Mouse (Mus musculus): ENCODE results near the gene Spryd4. TPM values are rescaled to one million over a fixed set of nuclear protein-coding genes. Genes with fewer than 3 reads are reported as not detected.
"Not testable (repeated sequence)": the region's sequence is repeated elsewhere in the genome, so short reads cannot be mapped to it uniquely, and the experiment has no call there.

Gene Spryd4
- polyA plus RNA-seq, 1 experiment from 2014 or later = 41.4 TPM

- no peaks in the 10 kb centered on the region for H3K9me3 ChIP-seq (replicated peaks; ENCODE audit: control insufficient read depth, low read length)
Measured at GRCm38 (mm10) chr10:128208326-128208725, 3.3 kb downstream of the Spryd4 start.

GRCm38 (mm10) chr10:128204941-128205340, 6.7 kb downstream of the Spryd4 start:
- Histone ChIP-seq H3K4me1 (ENCODE audit: control insufficient read depth, insufficient read depth, low read length) (no peaks in the 10 kb centered on the region), H3K27ac (ENCODE audit: low read depth, low read length) (no peak overlapping the region), H3K27me3 (ENCODE audit: control insufficient read depth, insufficient read depth, low read length) (no peaks in the 10 kb centered on the region), H3K9ac (ENCODE audit: low read depth, low read length) (no peak overlapping the region), H3K36me3 (ENCODE audit: control insufficient read depth, insufficient read depth, low read length) (no peaks in the 10 kb centered on the region), H3K9me3 (replicated peaks; ENCODE audit: control insufficient read depth, low read length) (no peaks in the 10 kb centered on the region), H3K4me2 (no peak overlapping the region), H3K4me3 (ENCODE audit: low read depth, low read length) (no peak overlapping the region)
- WGBS (ENCODE audit: insufficient replicate concordance) = 81% methylated on average over 15 of the region's 15 CpGs
- ATAC-seq (replicated peaks; ENCODE audit: insufficient number of reproducible peaks, low FRiP score, low TSS enrichment) = no peak

More at GRCm38 (mm10) chr10:128208326-128208725, 3.3 kb downstream of the Spryd4 start:
- H3K4me3 ChIP-seq (ENCODE audit: low read depth, low read length) = no peak overlapping the region
- no peak overlapping the region for H3K27ac ChIP-seq (ENCODE audit: low read depth, low read length)
- ATAC-seq (replicated peaks; ENCODE audit: insufficient number of reproducible peaks, low FRiP score, low TSS enrichment) = no peak
- no peak overlapping the region for H3K9ac ChIP-seq (ENCODE audit: low read depth, low read length)
- no peaks in the 10 kb centered on the region for H3K36me3 ChIP-seq (ENCODE audit: control insufficient read depth, insufficient read depth, low read length)
- no peak overlapping the region for H3K4me2 ChIP-seq
- WGBS (ENCODE audit: insufficient replicate concordance) = 90% methylated on average over 10 of the region's 10 CpGs
- peaks cover 1% of the 10 kb centered on the region; the same call in 1 of the 2 replicates for H3K27me3 ChIP-seq (ENCODE audit: control insufficient read depth, insufficient read depth, low read length)
- peaks cover 9% of the 10 kb centered on the region; the same call in 1 of the 2 replicates for H3K4me1 ChIP-seq (ENCODE audit: control insufficient read depth, insufficient read depth, low read length)

GRCm38 (mm10) chr10:128201856-128202255, 9.8 kb downstream of the Spryd4 start:
- Histone ChIP-seq H3K4me3 (ENCODE audit: low read depth, low read length) (no peak overlapping the region), H3K4me2 (no peak overlapping the region), H3K27ac (ENCODE audit: low read depth, low read length) (no peak overlapping the region), H3K4me1 (ENCODE audit: control insufficient read depth, insufficient read depth, low read length) (no peaks in the 10 kb centered on the region), H3K9ac (ENCODE audit: low read depth, low read length) (no peak overlapping the region), H3K36me3 (ENCODE audit: control insufficient read depth, insufficient read depth, low read length) (no peaks in the 10 kb centered on the region), H3K9me3 (replicated peaks; ENCODE audit: control insufficient read depth, low read length) (no peaks in the 10 kb centered on the region), H3K27me3 (ENCODE audit: control insufficient read depth, insufficient read depth, low read length) (0 out of 2 replicates have a peak, but pooled peaks cover 4% of the 10 kb centered on the region)
- no peak for ATAC-seq (replicated peaks; ENCODE audit: insufficient number of reproducible peaks, low FRiP score, low TSS enrichment)
- 69% methylated on average over 6 of the region's 6 CpGs for WGBS (ENCODE audit: insufficient replicate concordance)

GRCm38 (mm10) chr10:128194551-128195461, 16.8 kb downstream of the Spryd4 start:
- H3K9ac ChIP-seq (ENCODE audit: low read depth, low read length) = peak overlapping the region; percentile 44
- peaks cover 20% of the 10 kb centered on the region for H3K27me3 ChIP-seq (ENCODE audit: control insufficient read depth, insufficient read depth, low read length)
- peak overlapping the region; percentile 52 for H3K4me3 ChIP-seq (ENCODE audit: low read depth, low read length)
- H3K4me1 ChIP-seq (ENCODE audit: control insufficient read depth, insufficient read depth, low read length) = peaks cover 4% of the 10 kb centered on the region; the same call in 1 of the 2 replicates
- peak; percentile 87 for ATAC-seq (replicated peaks; ENCODE audit: insufficient number of reproducible peaks, low FRiP score, low TSS enrichment)
- no peaks in the 10 kb centered on the region for H3K36me3 ChIP-seq (ENCODE audit: control insufficient read depth, insufficient read depth, low read length)
- under 1% methylated on average over 62 of the region's 79 CpGs for WGBS (ENCODE audit: insufficient replicate concordance)
- no peak overlapping the region for H3K27ac ChIP-seq (ENCODE audit: low read depth, low read length)
- H3K4me2 ChIP-seq = peak overlapping the region; percentile 98
- H3K9me3 ChIP-seq (replicated peaks; ENCODE audit: control insufficient read depth, low read length) = no peaks in the 10 kb centered on the region

GRCm38 (mm10) chr10:128194024-128194550, 17.5 kb downstream of the Spryd4 start, which contains the start of gene Gls2:
Gene Gls2 (plus strand): TSS chr10:128194457.
- Histone ChIP-seq H3K9ac (ENCODE audit: low read depth, low read length) (peak within 1 kb of the TSS; percentile 70), H3K4me2 (peak within 1 kb of the TSS; percentile 98), H3K9me3 (replicated peaks; ENCODE audit: control insufficient read depth, low read length) (no peaks in the 10 kb centered on the region), H3K36me3 (ENCODE audit: control insufficient read depth, insufficient read depth, low read length) (no peaks in the 10 kb centered on the region), H3K4me1 (ENCODE audit: control insufficient read depth, insufficient read depth, low read length) (peaks cover 4% of the 10 kb centered on the region; the same call in 1 of the 2 replicates), H3K4me3 (ENCODE audit: low read depth, low read length) (peak within 1 kb of the TSS; percentile 52), H3K27ac (ENCODE audit: low read depth, low read length) (0 out of 2 replicates have a peak within 1 kb of the TSS, but pooled peaks have one; percentile 41), H3K27me3 (ENCODE audit: control insufficient read depth, insufficient read depth, low read length) (peaks cover 17% of the 10 kb centered on the region)
- ATAC-seq (replicated peaks; ENCODE audit: insufficient number of reproducible peaks, low FRiP score, low TSS enrichment) = peak; percentile 94
- under 1% methylated on average over 46 of the region's 46 CpGs for WGBS (ENCODE audit: insufficient replicate concordance)

- peaks cover 4% of the 10 kb centered on the region; the same call in 1 of the 2 replicates for H3K4me1 ChIP-seq (ENCODE audit: control insufficient read depth, insufficient read depth, low read length)
- H3K9me3 ChIP-seq (replicated peaks; ENCODE audit: control insufficient read depth, low read length) = no peaks in the 10 kb centered on the region
- no peak overlapping the region for H3K9ac ChIP-seq (ENCODE audit: low read depth, low read length)
- H3K4me3 ChIP-seq (ENCODE audit: low read depth, low read length) = no peak overlapping the region
- no peak overlapping the region for H3K4me2 ChIP-seq
- peaks cover 17% of the 10 kb centered on the region for H3K27me3 ChIP-seq (ENCODE audit: control insufficient read depth, insufficient read depth, low read length)
- no peak for ATAC-seq (replicated peaks; ENCODE audit: insufficient number of reproducible peaks, low FRiP score, low TSS enrichment)
- WGBS (ENCODE audit: insufficient replicate concordance) = 85% methylated on average over 6 of the region's 6 CpGs
- no peaks in the 10 kb centered on the region for H3K36me3 ChIP-seq (ENCODE audit: control insufficient read depth, insufficient read depth, low read length)
- no peak overlapping the region for H3K27ac ChIP-seq (ENCODE audit: low read depth, low read length)
Measured at GRCm38 (mm10) chr10:128193113-128193512, 18.5 kb downstream of the Spryd4 start.

- H3K4me3 ChIP-seq (ENCODE audit: low read depth, low read length); H3K36me3 ChIP-seq (ENCODE audit: control insufficient read depth, insufficient read depth, low read length); H3K9me3 ChIP-seq (replicated peaks; ENCODE audit: control insufficient read depth, low read length); H3K4me1 ChIP-seq (ENCODE audit: control insufficient read depth, insufficient read depth, low read length); H3K27ac ChIP-seq (ENCODE audit: low read depth, low read length); ATAC-seq (replicated peaks; ENCODE audit: insufficient number of reproducible peaks, low FRiP score, low TSS enrichment); H3K4me2 ChIP-seq; H3K9ac ChIP-seq (ENCODE audit: low read depth, low read length): not testable (repeated sequence)
- peaks cover 17% of the 10 kb centered on the region for H3K27me3 ChIP-seq (ENCODE audit: control insufficient read depth, insufficient read depth, low read length)
- WGBS (ENCODE audit: insufficient replicate concordance) = 93% methylated on average over 3 of the region's 3 CpGs
Measured at GRCm38 (mm10) chr10:128192030-128192766, 19.4 kb downstream of the Spryd4 start.

GRCm38 (mm10) chr10:128191472-128191871, 20.1 kb downstream of the Spryd4 start:
- no peak for ATAC-seq (replicated peaks; ENCODE audit: insufficient number of reproducible peaks, low FRiP score, low TSS enrichment)
- Histone ChIP-seq H3K9ac (ENCODE audit: low read depth, low read length) (no peak overlapping the region), H3K4me1 (ENCODE audit: control insufficient read depth, insufficient read depth, low read length) (peaks cover 4% of the 10 kb centered on the region; the same call in 1 of the 2 replicates), H3K4me3 (ENCODE audit: low read depth, low read length) (no peak overlapping the region), H3K27ac (ENCODE audit: low read depth, low read length) (no peak overlapping the region), H3K9me3 (replicated peaks; ENCODE audit: control insufficient read depth, low read length) (no peaks in the 10 kb centered on the region), H3K27me3 (ENCODE audit: control insufficient read depth, insufficient read depth, low read length) (peaks cover 17% of the 10 kb centered on the region), H3K4me2 (no peak overlapping the region), H3K36me3 (ENCODE audit: control insufficient read depth, insufficient read depth, low read length) (no peaks in the 10 kb centered on the region)
- 45% methylated on average over 2 of the region's 2 CpGs for WGBS (ENCODE audit: insufficient replicate concordance)
